Mouse (Mus musculus): Measurements from ENCODE around the gene Vmn2r115. TPM values are rescaled to one million over a fixed set of nuclear protein-coding genes. Genes with fewer than 3 reads are reported as not detected.
"Not testable (repeated sequence)": the region's sequence is repeated elsewhere in the genome, so short reads cannot be mapped to it uniquely, and the experiment has no call there.

Gene Vmn2r115
- polyA plus RNA-seq (2015; fragmentation: Nextera tagmentation; extraction: Ambion mirVana) = not detected in 2 replicates

GRCm38 (mm10) chr17:23343441-23343840 lies at the start of gene Vmn2r115:
TSS of gene Vmn2r115 (plus strand) at chr17:23343741.
- not testable (repeated sequence) for H3K9me3 ChIP-seq (replicated peaks); ATAC-seq (replicated peaks; ENCODE audit: insufficient number of reproducible peaks, insufficient read depth, low FRiP score, low read depth); H3K36me3 ChIP-seq; H3K9ac ChIP-seq; H3K27ac ChIP-seq; H3K4me2 ChIP-seq; H3K4me3 ChIP-seq; H3K4me1 ChIP-seq (replicated peaks); H3K27me3 ChIP-seq
- 36% methylated on average over 2 of the region's 2 CpGs for WGBS

- not testable (repeated sequence) for H3K36me3 ChIP-seq; H3K27ac ChIP-seq; H3K27me3 ChIP-seq; H3K9me3 ChIP-seq (replicated peaks); H3K4me2 ChIP-seq; H3K4me3 ChIP-seq; ATAC-seq (replicated peaks; ENCODE audit: insufficient number of reproducible peaks, insufficient read depth, low FRiP score, low read depth); H3K9ac ChIP-seq; H3K4me1 ChIP-seq (replicated peaks)
- 58% methylated on average over 2 of the region's 2 CpGs for WGBS
These were observed 31.1 kb upstream of the Vmn2r115 start, which contains the start of gene Vmn2r114 for GRCm38 (mm10) chr17:23312437-23312836. TSS of gene Vmn2r114 (minus strand) at chr17:23312537.

GRCm38 (mm10) chr17:23330657-23331056 lies 12.9 kb upstream of the Vmn2r115 start:
- Histone ChIP-seq H3K9me3 (replicated peaks) (no peaks in the 10 kb centered on the region), H3K4me1 (replicated peaks) (no peaks in the 10 kb centered on the region), H3K27me3 (no peaks in the 10 kb centered on the region), H3K36me3 (no peaks in the 10 kb centered on the region), H3K27ac (no peak overlapping the region), H3K4me3 (no peak overlapping the region), H3K9ac (no peak overlapping the region), H3K4me2 (no peak overlapping the region)
- WGBS = 71% methylated on average over 6 of the region's 6 CpGs
- no peak; the same call in 1 of the 2 replicates for ATAC-seq (replicated peaks; ENCODE audit: insufficient number of reproducible peaks, insufficient read depth, low FRiP score, low read depth)

DNA sequence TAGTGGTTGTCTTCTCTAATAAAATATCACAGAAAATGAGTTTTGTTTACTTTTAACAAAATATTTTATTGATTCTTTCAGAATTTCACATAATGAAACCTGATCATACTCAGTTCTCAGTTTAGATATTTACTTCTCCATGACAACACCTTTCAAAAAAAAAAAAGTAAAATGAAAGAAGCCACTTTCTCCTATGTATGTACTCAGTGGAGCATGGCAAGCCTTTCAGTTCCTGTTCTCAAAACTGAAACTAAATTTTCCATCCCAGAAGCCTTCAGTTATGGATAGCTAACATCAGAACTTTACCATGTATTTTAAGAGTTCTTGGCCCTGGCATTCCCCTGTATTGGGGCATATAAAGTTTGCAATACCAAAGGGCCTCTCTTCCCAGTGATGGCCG lies 8.1 kb downstream of the Vmn2r115 start:
- Histone ChIP-seq H3K4me2 (no peak overlapping the region), H3K27ac (no peak overlapping the region), H3K9me3 (replicated peaks) (no peaks in the 10 kb centered on the region), H3K36me3 (no peaks in the 10 kb centered on the region), H3K4me1 (replicated peaks) (no peaks in the 10 kb centered on the region), H3K27me3 (no peaks in the 10 kb centered on the region), H3K9ac (no peak overlapping the region), H3K4me3 (no peak overlapping the region)
- ATAC-seq (replicated peaks; ENCODE audit: insufficient number of reproducible peaks, insufficient read depth, low FRiP score, low read depth) = no peak
- WGBS = 60% methylated on average over 1 of the region's 1 CpGs

DNA sequence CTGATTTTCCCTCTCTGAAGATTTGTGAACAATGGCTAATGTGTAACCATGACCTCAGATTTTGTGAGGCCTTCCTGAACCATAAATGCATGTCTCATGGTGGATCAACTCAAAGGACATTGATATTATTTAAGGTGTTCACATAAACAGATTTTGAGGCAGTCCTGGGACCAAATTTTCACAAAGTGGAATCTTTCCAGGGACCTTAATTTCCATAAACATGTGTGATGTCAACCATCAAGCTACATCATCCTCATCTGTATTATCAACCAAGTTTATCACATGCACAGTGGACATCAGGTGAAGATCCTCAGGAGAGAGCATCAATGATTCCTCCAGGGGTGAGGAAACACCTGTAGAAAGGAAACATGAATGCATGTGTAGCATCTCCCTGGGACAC lies 40.8 kb downstream of the Vmn2r115 start, which contains the start of gene Vmn2r116:
Gene Vmn2r116 (plus strand): TSS at position 301 of the 400 bp plus-strand sequence.
- not testable (repeated sequence) for H3K27ac ChIP-seq; ATAC-seq (replicated peaks; ENCODE audit: insufficient number of reproducible peaks, insufficient read depth, low FRiP score, low read depth); H3K4me3 ChIP-seq; H3K27me3 ChIP-seq; H3K36me3 ChIP-seq; H3K4me1 ChIP-seq (replicated peaks); H3K4me2 ChIP-seq; H3K9me3 ChIP-seq (replicated peaks); H3K9ac ChIP-seq

Other genes starting within 250 kb of the Vmn2r115 start
- gene Zfp40, start 150.5 kb upstream of the Vmn2r115 start, polyA plus RNA-seq (2015; fragmentation: Nextera tagmentation; extraction: Ambion mirVana) = 7.5 and 8.9 TPM in 2 replicates
- gene Vmn2r114, start 31.2 kb upstream of the Vmn2r115 start, polyA plus RNA-seq (2015; fragmentation: Nextera tagmentation; extraction: Ambion mirVana) = not detected in 2 replicates
- not detected in 2 replicates for gene Vmn2r116, start 40.9 kb downstream of the Vmn2r115 start, polyA plus RNA-seq (2015; fragmentation: Nextera tagmentation; extraction: Ambion mirVana)
- gene Vmn2r117, start 136.0 kb downstream of the Vmn2r115 start, polyA plus RNA-seq (2015; fragmentation: Nextera tagmentation; extraction: Ambion mirVana) = not detected in 2 replicates
- 10.9 and 14.4 TPM in 2 replicates for gene Zfp213, start 220.5 kb downstream of the Vmn2r115 start, polyA plus RNA-seq (2015; fragmentation: Nextera tagmentation; extraction: Ambion mirVana)

Measured in heart, embryonic 15.5 days (tissue).